Mouse (Mus musculus) ES-E14 (cell line): Measurements from ENCODE around the gene Btnl1. TPM values are rescaled to one million over a fixed set of nuclear protein-coding genes. Genes with fewer than 3 reads are reported as not detected.

Source experiments
- DNase-seq: peaks from one replicate; pipeline ENCODE4 v3.0.0-alpha.2; 2013; ENCODE audit warnings: low read depth, low spot score
- H3K27ac ChIP-seq: 2 replicates; pipeline ENCODE4 v1.5.1; 2012; ENCODE audit warnings: low read depth, mild to moderate bottlenecking, low read length, moderate library complexity, mixed read lengths; ENCODE audit not compliant: poor library complexity, insufficient read depth, severe bottlenecking
- H3K36me3 ChIP-seq: 2 replicates; pipeline ENCODE4 v1.6.1; 2012; ENCODE audit warnings: mild to moderate bottlenecking, low read length, moderate library complexity, mixed read lengths; ENCODE audit not compliant: control insufficient read depth, poor library complexity, insufficient read depth, severe bottlenecking
- H3K4me1 ChIP-seq, 2 experiments: fragments of 150-350 bp in 1 of 2; sonication (generic) in 1 of 2; 2 replicates each; pipeline ENCODE4 v1.6.1; 2012; ENCODE audit warnings: low read length in 2 of 2, mild to moderate bottlenecking in 1 of 2, mixed read lengths in 1 of 2; ENCODE audit not compliant: control insufficient read depth in 2 of 2, insufficient read depth in 2 of 2, poor library complexity in 1 of 2
- H3K4me3 ChIP-seq, 2 experiments: fragments of 150-350 bp in 1 of 2; sonication (generic) in 1 of 2; 2 replicates each; pipeline ENCODE4 v1.5.1; 2012; ENCODE audit warnings: low read length in 2 of 2, low read depth in 1 of 2, mild to moderate bottlenecking in 1 of 2, mixed read lengths in 1 of 2; ENCODE audit not compliant: insufficient read depth in 1 of 2, poor library complexity in 1 of 2, severe bottlenecking in 1 of 2
- H3K9ac ChIP-seq: 2 replicates; pipeline ENCODE4 v1.6.1; 2012; ENCODE audit warnings: low read depth, mild to moderate bottlenecking, low read length, mixed read lengths; ENCODE audit not compliant: poor library complexity, insufficient read depth, severe bottlenecking
- H3K9me3 ChIP-seq: fragments of 150-350 bp; sonication (generic); 2 replicates; pipeline ENCODE4 v1.6.1; 2012; ENCODE audit warnings: low read depth, mild to moderate bottlenecking, low read length; ENCODE audit not compliant: control insufficient read depth, insufficient read depth
- CHD2 ChIP-seq: IDR thresholded peaks from 2 replicates; pipeline ENCODE4 v1.6.1; 2014; ENCODE audit warnings: mild to moderate bottlenecking, low read depth, low read length, inconsistent platforms
- HCFC1 ChIP-seq: IDR thresholded peaks from 2 replicates; pipeline ENCODE4 v1.6.1; 2012; ENCODE audit warnings: low read length, inconsistent platforms, borderline replicate concordance; ENCODE audit not compliant: insufficient read depth
- MAFK ChIP-seq: IDR thresholded peaks from 2 replicates; pipeline ENCODE4 v1.6.1; 2014; ENCODE audit warnings: mild to moderate bottlenecking, low read depth, low read length, inconsistent platforms; ENCODE audit not compliant: insufficient read depth
- ZC3H11A ChIP-seq: IDR thresholded peaks from 2 replicates; pipeline ENCODE4 v1.6.1; 2012; ENCODE audit warnings: low read depth, mild to moderate bottlenecking, inconsistent platforms, low read length, borderline replicate concordance
- ZNF384 ChIP-seq: IDR thresholded peaks from 2 replicates; pipeline ENCODE4 v1.6.1; 2012; ENCODE audit warnings: low read depth, low read length, inconsistent platforms
- in situ Hi-C, 2 experiments: fragments of 600-800 bp; cut with MboI; formaldehyde crosslinking; loops; one replicate each; pipeline ENCODE4 v1.15.1; 2025; ENCODE audit warnings: low sequenced_read_pairs in 2 of 2, inconsistent platforms in 1 of 2; ENCODE audit not compliant: unreplicated experiment in 2 of 2
- total RNA-seq: library from RNA; depleted of rRNA; stranded (reverse); fragments of 300-350 nt; gene quantifications from 2 replicates; pipeline ENCODE4 v1.2.3, GENCODE M21; 2012

Gene Btnl1
- total RNA-seq, 1 experiment, result not detected

GRCm38 (mm10) chr17:34388513-34388912 lies 11.6 kb downstream of the Btnl1 start:
- Histone ChIP-seq H3K9ac (no peak overlapping the region), H3K9me3 (no peaks in the 10 kb centered on the region), H3K27ac (no peak overlapping the region), H3K4me3 (no peak overlapping the region), H3K4me1 (peaks cover 0 to 2% of the 10 kb centered on the region in 2 experiments; a peak in 1 of 4 replicates), H3K36me3 (no peaks in the 10 kb centered on the region)
- in situ Hi-C loops, result no loop called here
- TF ChIP-seq ZNF384 (no peak), MAFK (no peak), ZC3H11A (no peak), HCFC1 (no peak), CHD2 (no peak)
- no peak for DNase-seq

DNA sequence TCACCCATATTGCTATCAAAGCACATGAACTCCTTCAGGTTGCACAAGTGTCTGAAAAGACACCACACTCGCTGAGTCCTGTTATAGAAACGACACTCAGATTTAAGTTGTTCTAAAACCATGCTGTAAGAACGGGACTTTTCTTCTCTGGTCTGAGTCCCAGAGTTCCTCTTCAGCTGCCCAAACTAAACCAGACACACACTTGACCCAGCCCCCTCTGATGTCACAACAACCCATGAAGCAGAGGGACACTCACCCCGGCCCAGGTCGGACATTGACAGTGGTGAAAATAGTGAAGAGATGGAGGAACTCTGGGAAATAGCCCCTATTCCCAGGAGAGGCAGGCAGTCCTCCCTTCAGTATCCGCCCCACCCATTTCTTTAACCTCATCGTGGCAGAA lies 14.6 kb downstream of the Btnl1 start:
- no peaks in the 10 kb centered on the region for H3K36me3 ChIP-seq
- in situ Hi-C loops, result no loop called here
- H3K4me1 ChIP-seq, result peaks cover 0 to 2% of the 10 kb centered on the region in 2 experiments; a peak in 1 of 4 replicates
- no peak overlapping the region for H3K9ac ChIP-seq
- no peak overlapping the region for H3K27ac ChIP-seq
- no peaks in the 10 kb centered on the region for H3K9me3 ChIP-seq
- H3K4me3 ChIP-seq, result no peak overlapping the region
- TF ChIP-seq ZNF384 (no peak), MAFK (no peak), ZC3H11A (no peak), CHD2 (no peak), HCFC1 (no peak)
- DNase-seq, result no peak

- no peak for TF ChIP-seq HCFC1
- no peak for TF ChIP-seq CHD2
- no peak for TF ChIP-seq ZC3H11A
- TF ChIP-seq MAFK, result no peak
- no peak for TF ChIP-seq ZNF384
- H3K9ac ChIP-seq, result no peak overlapping the region
These were observed 15.4 kb downstream of the Btnl1 start for GRCm38 (mm10) chr17:34392321-34392720.

DNA sequence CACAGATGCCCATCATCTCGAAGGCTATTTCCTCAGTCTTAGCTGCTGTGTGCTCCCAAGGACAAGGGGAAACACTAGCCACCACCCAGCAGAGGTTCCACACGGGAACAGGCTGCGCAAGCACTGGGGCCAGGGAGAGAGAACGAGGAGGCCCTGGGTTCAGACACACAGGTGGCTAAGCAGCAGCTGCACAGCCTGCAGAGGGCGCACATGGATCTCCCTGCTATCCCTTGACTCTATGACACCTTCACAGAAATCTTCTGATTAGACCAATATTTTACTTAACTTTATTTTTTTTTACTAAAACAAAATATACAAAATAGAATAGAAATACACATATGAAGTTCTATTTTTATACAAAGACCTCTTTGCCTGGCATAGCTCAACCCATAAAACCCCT lies 20.4 kb downstream of the Btnl1 start:
- Histone ChIP-seq H3K36me3 (no peaks in the 10 kb centered on the region), H3K27ac (no peak overlapping the region), H3K4me1 (no peaks in the 10 kb centered on the region; a peak in 1 of 4 replicates), H3K9ac (no peak overlapping the region), H3K9me3 (no peaks in the 10 kb centered on the region), H3K4me3 (no peak overlapping the region)
- TF ChIP-seq ZC3H11A, result no peak
- no peak for TF ChIP-seq MAFK
- no peak for TF ChIP-seq ZNF384
- no peak for TF ChIP-seq CHD2
- no peak for TF ChIP-seq HCFC1
- in situ Hi-C loops, result no loop called here
- no peak for DNase-seq

More at GRCm38 (mm10) chr17:34392321-34392720, 15.4 kb downstream of the Btnl1 start:
- Histone ChIP-seq H3K9me3 (no peaks in the 10 kb centered on the region), H3K36me3 (no peaks in the 10 kb centered on the region), H3K27ac (no peak overlapping the region), H3K4me1 (peaks cover 0 to 2% of the 10 kb centered on the region in 2 experiments; a peak in 1 of 4 replicates), H3K4me3 (no peak overlapping the region)
- DNase-seq, result no peak
- in situ Hi-C loops, result no loop called here
